Mouse (Mus musculus) intestine, embryonic 16.5 days (tissue): Measurements from ENCODE around the gene Tmem52. TPM values are rescaled to one million over a fixed set of nuclear protein-coding genes. Genes with fewer than 3 reads are reported as not detected.

Experiments used
- ATAC-seq: fragments of 200-750 bp; cut with Nextera tagmentation; 2 replicates; pipeline ENCODE4 v1.8.0; 2017; ENCODE audit warnings: moderate TSS enrichment, moderate library complexity
- H3K27ac ChIP-seq: fragments of 300-500 bp; sonication (generic); 2 replicates; pipeline ENCODE4 v1.5.1; 2014; ENCODE audit warnings: mild to moderate bottlenecking, low read length
- H3K27me3 ChIP-seq: fragments of 300-500 bp; sonication (generic); replicated peaks from 2 replicates; pipeline ENCODE4 v1.6.1; 2014; ENCODE audit warnings: low read length, control low read depth, mixed read lengths; ENCODE audit not compliant: control insufficient read depth, insufficient read depth
- H3K36me3 ChIP-seq: fragments of 300-500 bp; sonication (generic); 2 replicates; pipeline ENCODE4 v1.6.1; 2014; ENCODE audit warnings: low read length, control low read depth; ENCODE audit not compliant: control insufficient read depth, insufficient read depth
- H3K4me1 ChIP-seq: fragments of 300-500 bp; sonication (generic); 2 replicates; pipeline ENCODE4 v1.6.1; 2014; ENCODE audit warnings: low read length, control low read depth, mixed read lengths; ENCODE audit not compliant: control insufficient read depth, insufficient read depth
- H3K4me2 ChIP-seq: fragments of 300-500 bp; sonication (generic); 2 replicates; pipeline ENCODE4 v1.6.1; 2014; ENCODE audit warnings: low read depth, low read length, control low read depth
- H3K4me3 ChIP-seq: fragments of 300-500 bp; sonication (generic); 2 replicates; pipeline ENCODE4 v1.5.1; 2014; ENCODE audit warnings: mild to moderate bottlenecking, low read length
- H3K9ac ChIP-seq: fragments of 300-500 bp; sonication (generic); 2 replicates; pipeline ENCODE4 v1.6.1; 2014; ENCODE audit warnings: low read depth, low read length
- H3K9me3 ChIP-seq: fragments of 300-500 bp; sonication (generic); 2 replicates; pipeline ENCODE4 v1.6.1; 2016; ENCODE audit warnings: low read length, control low read depth; ENCODE audit not compliant: control insufficient read depth
- WGBS: fragments of 180-500 bp; shearing (Covaris S2); extraction: QIAGEN DNeasy Blood & Tissue Kit; methylation state at CpG from one replicate; pipeline ENCODE4 v1.1.7; 2014; 5-methylcytosine and 5-hydroxymethylcytosine counted together
- polyA plus RNA-seq: library from polyadenylated mRNA; unstranded; fragments of >200 nt; fragmentation: Nextera tagmentation; extraction: Ambion mirVana; gene quantifications from 2 replicates; pipeline ENCODE4 v1.2.1, GENCODE M21; 2015

Tmem52 gene
- polyA plus RNA-seq, 1 experiment from 2014 or later = 4.3 TPM

DNA sequence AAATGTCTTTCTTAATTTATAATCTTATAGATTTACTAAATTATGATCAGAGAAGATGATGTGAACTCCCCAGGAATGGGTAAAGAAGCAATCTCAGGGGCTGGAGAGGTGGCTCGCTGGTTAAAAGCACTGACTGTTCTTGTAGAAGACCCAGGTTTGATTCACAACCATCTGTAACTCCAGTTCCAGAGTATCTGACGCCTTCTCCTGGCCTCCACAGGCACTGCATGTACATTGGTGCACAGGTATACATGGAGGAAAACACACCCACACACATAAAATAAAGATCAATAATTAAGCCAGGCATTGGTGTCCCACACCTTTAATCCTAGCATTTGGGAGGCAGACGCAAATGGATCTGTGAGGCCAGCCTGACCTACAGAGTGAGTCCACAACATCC is 26.1 kb upstream of the Tmem52 start:
- H3K4me1 ChIP-seq = no peaks in the 10 kb centered on the region
- no peaks in the 10 kb centered on the region for H3K36me3 ChIP-seq
- ATAC-seq = no peak
- H3K27ac ChIP-seq = no peak overlapping the region
- H3K27me3 ChIP-seq = no peaks in the 10 kb centered on the region
- H3K9ac ChIP-seq = no peak overlapping the region
- no peaks in the 10 kb centered on the region for H3K9me3 ChIP-seq
- H3K4me3 ChIP-seq = no peak overlapping the region
- no peak overlapping the region for H3K4me2 ChIP-seq
- 69% methylated on average over 3 of the region's 3 CpGs for WGBS

DNA sequence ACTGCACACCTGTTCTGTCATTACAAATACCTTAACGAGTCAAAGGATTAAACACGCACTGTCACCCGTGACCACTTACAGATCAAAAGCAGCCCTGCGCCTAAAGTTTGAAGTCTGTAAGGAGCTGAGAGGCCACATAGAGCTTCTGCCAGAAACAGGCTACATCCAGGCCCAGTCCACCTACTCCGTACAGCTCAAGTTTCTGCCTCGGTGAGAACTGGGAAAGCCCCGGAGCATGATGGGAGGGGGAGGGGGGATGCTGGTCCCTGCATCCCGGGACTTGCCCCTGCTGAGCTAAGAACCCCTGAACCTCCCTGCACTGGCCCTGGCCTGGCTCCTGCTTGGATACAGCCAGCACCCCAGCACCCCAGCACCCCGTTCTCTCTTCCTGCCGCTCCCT is 17.3 kb upstream of the Tmem52 start:
- Histone ChIP-seq H3K4me2 (no peak overlapping the region), H3K9ac (no peak overlapping the region), H3K27ac (no peak overlapping the region), H3K27me3 (no peaks in the 10 kb centered on the region), H3K4me3 (no peak overlapping the region), H3K4me1 (no peaks in the 10 kb centered on the region), H3K9me3 (no peaks in the 10 kb centered on the region), H3K36me3 (no peaks in the 10 kb centered on the region)
- no peak for ATAC-seq
- 36% methylated on average over 10 of the region's 10 CpGs for WGBS

DNA sequence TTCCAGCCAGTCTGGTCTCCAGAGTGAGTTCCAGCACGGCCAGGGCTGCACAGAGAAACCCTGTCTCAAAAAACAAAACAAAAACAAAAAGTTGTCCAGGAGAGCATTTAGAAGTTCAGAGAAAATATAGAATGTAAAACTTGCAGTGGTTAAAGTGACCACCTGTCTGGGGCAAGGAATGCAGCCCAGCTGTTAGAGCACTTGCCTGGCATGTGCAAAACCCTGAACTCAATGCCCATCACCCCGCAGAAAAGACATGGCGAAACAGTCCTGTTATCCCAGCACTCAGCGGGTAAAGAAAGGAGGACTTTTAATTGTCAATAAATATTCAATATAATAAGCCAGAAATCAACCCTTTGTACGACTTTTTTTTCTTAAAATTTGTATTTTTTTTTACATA is 10.3 kb upstream of the Tmem52 start:
- Histone ChIP-seq H3K4me1 (no peaks in the 10 kb centered on the region), H3K4me3 (no peak overlapping the region), H3K4me2 (no peak overlapping the region), H3K36me3 (no peaks in the 10 kb centered on the region), H3K9ac (no peak overlapping the region), H3K27me3 (0 out of 2 replicates have a peak, but pooled peaks cover 2% of the 10 kb centered on the region), H3K9me3 (no peaks in the 10 kb centered on the region), H3K27ac (no peak overlapping the region)
- 80% methylated on average over 5 of the region's 5 CpGs for WGBS
- ATAC-seq = no peak

DNA sequence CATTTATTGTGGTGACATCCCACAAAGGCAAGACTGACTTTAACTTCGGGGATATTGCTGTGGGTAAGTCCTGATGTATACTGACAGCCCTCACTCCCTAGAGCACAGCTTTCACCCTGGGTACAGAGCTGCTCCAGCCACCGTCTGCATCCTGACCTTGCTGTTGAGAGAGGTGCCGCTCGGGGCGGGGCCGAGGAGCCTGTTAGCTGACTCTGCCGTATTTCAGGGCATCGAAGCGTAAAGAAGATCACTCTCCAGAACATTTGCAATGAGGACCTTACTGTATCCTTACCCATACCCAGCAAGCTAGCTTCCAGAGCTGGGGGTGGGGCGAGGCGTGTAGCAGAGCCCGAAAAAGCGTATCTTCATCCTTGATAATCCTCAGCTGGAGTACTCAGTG is 5.9 kb upstream of the Tmem52 start:
- H3K27me3 ChIP-seq = 0 out of 2 replicates have a peak, but pooled peaks cover 2% of the 10 kb centered on the region
- no peak for ATAC-seq
- no peaks in the 10 kb centered on the region for H3K4me1 ChIP-seq
- H3K4me3 ChIP-seq = no peak overlapping the region
- WGBS = 80% methylated on average over 13 of the region's 13 CpGs
- no peak overlapping the region for H3K9ac ChIP-seq
- no peak overlapping the region for H3K4me2 ChIP-seq
- no peak overlapping the region for H3K27ac ChIP-seq
- no peaks in the 10 kb centered on the region for H3K36me3 ChIP-seq
- H3K9me3 ChIP-seq = no peaks in the 10 kb centered on the region

GRCm38 (mm10) chr4:155463611-155464010 is 5.3 kb upstream of the Tmem52 start:
- no peak overlapping the region for H3K27ac ChIP-seq
- WGBS = 84% methylated on average over 6 of the region's 6 CpGs
- no peak overlapping the region for H3K4me3 ChIP-seq
- no peaks in the 10 kb centered on the region for H3K36me3 ChIP-seq
- no peak for ATAC-seq
- H3K9ac ChIP-seq = no peak overlapping the region
- no peak overlapping the region for H3K4me2 ChIP-seq
- H3K9me3 ChIP-seq = no peaks in the 10 kb centered on the region
- H3K4me1 ChIP-seq = no peaks in the 10 kb centered on the region
- 0 out of 2 replicates have a peak, but pooled peaks cover 2% of the 10 kb centered on the region for H3K27me3 ChIP-seq

GRCm38 (mm10) chr4:155464061-155464460 is 4.9 kb upstream of the Tmem52 start:
- H3K4me3 ChIP-seq = no peak overlapping the region
- 0 out of 2 replicates have a peak, but pooled peaks cover 2% of the 10 kb centered on the region for H3K27me3 ChIP-seq
- H3K36me3 ChIP-seq = no peaks in the 10 kb centered on the region
- no peak overlapping the region for H3K27ac ChIP-seq
- H3K9ac ChIP-seq = no peak overlapping the region
- no peaks in the 10 kb centered on the region for H3K9me3 ChIP-seq
- 87% methylated on average over 4 of the region's 4 CpGs for WGBS
- no peak overlapping the region for H3K4me2 ChIP-seq
- no peak for ATAC-seq
- H3K4me1 ChIP-seq = no peaks in the 10 kb centered on the region

DNA sequence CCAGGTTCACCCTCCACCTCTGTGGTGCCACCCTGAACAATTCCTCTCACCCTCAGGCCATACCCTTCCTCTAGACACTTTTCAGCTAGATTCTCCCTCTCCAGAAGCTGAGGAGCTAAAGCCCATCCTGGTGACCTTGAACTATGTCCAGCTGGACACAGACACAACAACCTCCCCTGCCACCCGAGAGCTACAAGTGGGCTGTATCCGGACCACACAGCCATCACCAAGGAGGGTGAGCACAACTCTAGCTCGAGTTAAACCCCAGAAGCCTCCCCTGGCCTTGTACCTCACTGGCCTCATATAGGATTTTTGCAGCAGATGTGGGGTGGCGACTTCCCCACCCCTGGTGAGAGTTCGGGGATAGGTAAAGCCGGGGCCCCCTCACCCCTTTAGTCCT is 3.3 kb upstream of the Tmem52 start:
- no peak overlapping the region for H3K9ac ChIP-seq
- no peaks in the 10 kb centered on the region for H3K36me3 ChIP-seq
- 79% methylated on average over 6 of the region's 6 CpGs for WGBS
- H3K4me3 ChIP-seq = no peak overlapping the region
- H3K27me3 ChIP-seq = 0 out of 2 replicates have a peak, but pooled peaks cover 2% of the 10 kb centered on the region
- no peaks in the 10 kb centered on the region for H3K4me1 ChIP-seq
- no peaks in the 10 kb centered on the region for H3K9me3 ChIP-seq
- no peak overlapping the region for H3K4me2 ChIP-seq
- no peak for ATAC-seq
- H3K27ac ChIP-seq = no peak overlapping the region

GRCm38 (mm10) chr4:155466080-155466479 is 2.8 kb upstream of the Tmem52 start:
- Histone ChIP-seq H3K4me3 (no peak overlapping the region), H3K4me2 (no peak overlapping the region), H3K4me1 (no peaks in the 10 kb centered on the region), H3K36me3 (no peaks in the 10 kb centered on the region), H3K9me3 (no peaks in the 10 kb centered on the region), H3K27ac (no peak overlapping the region), H3K9ac (no peak overlapping the region), H3K27me3 (0 out of 2 replicates have a peak, but pooled peaks cover 2% of the 10 kb centered on the region)
- whole genome bisulfite sequencing = 76% methylated on average over 5 of the region's 5 CpGs
- no peak for ATAC-seq

DNA sequence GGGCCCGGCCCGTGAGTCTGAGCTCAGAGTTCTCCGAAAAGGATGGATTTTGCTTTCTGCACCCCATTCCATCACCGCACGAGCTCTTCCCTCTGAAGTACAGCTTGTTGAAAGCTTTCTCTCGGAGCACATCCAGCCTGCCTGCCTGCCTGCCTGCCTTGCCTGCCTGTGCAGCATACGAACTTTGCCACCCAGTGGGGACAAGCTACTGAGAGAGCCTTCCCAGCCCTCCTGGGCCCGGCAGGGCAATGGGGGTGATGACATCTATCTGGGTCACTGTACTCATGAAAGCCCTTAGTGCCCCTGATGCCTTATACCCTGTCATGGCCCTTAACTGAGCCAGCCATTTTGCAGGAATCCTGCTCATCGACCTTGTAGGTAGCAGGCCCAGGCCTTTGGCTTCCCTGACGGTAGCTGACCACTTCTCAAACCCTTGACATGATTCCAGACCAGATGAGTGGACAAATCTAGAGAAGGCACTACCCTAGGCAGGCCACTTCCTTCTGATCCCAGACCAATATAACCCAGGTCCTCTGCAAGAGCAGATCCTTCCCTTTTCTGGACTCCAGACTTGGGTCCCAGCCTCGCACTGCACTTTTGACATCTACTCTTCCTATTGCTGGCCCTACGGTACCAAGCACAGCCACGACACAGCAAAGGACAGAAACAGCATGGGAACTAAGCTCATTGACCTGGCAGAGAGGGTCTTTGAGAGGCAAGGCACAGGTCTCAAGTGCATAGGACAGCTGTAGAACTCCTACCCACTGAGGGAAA is 1.5 kb upstream of the Tmem52 start:
- H3K27ac ChIP-seq = no peak overlapping the region
- no peak overlapping the region for H3K9ac ChIP-seq
- no peaks in the 10 kb centered on the region for H3K9me3 ChIP-seq
- no peaks in the 10 kb centered on the region for H3K36me3 ChIP-seq
- H3K4me1 ChIP-seq = no peaks in the 10 kb centered on the region
- H3K27me3 ChIP-seq = no peaks in the 10 kb centered on the region
- H3K4me2 ChIP-seq = no peak overlapping the region
- 84% methylated on average over 13 of the region's 13 CpGs for WGBS
- no peak overlapping the region for H3K4me3 ChIP-seq
- no peak for ATAC-seq
